Comparison of ENCODE assay signal across 8 mouse cellular contexts in the genomic region with DNA sequence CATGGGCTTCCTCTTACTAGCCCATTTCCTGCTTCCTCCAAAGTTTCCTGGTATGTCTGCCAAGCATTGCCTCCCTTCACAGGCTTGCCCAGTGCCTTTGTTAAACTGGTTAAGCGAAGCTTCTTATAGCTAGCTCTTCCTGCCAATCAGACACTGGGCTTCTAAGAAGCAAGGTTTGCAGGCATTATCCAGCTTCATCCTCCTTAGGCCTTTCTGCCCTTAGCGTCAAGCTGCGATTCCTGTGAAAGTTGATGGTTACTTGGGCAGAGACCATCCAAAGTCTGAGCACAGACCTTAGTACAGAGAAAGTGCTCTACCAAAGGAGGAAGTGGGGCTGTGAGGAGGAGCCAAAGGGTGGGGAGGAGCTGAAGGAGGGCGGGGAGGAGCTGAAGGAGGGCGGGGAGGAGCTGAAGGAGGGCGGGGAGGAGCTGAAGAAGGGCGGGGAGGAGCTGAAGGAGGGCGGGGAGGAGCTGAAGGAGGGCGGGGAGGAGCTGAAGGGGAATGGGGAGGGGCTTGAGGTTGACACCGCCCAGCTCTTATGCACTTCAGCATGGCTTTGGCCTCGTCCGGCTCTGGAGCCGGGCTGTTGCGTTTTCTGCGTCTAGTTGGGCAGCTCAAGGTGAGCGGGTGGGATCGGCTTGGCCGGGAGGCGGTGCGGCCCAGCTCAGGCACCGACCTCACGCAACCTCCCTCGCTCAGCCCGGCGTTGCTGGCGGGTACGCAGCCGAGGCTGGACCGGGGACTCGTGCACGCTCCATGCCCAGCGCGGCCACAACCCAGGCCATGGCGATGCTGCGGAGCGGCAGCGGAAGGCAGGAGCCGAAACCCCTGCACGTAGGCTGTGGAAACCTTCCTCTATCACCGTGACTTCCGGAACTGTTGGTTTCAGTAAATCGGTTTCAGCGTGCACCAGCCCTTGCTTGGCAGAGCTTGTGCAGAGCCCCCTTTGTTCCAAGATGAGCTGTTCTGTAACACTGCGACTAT. TPM values are rescaled to one million over a fixed set of nuclear protein-coding genes. Genes with fewer than 3 reads are reported as not detected.
A peak's percentile ranks its signal among the peaks of the same experiment; 100 is the strongest.
DNase-seq lines count a peak whose midpoint lies in the region; ATAC-seq and TF ChIP-seq lines count a peak whose summit lies in the region.

A gene (plus strand): TSS at position 519 of the 984 bp plus-strand sequence.

- peak; percentile 64 for DNase-seq in ES-E14 (ENCODE audit: low read depth, low spot score)
- DNase-seq in cerebellum, adult 11 months, result peak; percentile 57
- peak; percentile 43 for DNase-seq in heart, postnatal 25 days (ENCODE audit: low spot score)
- DNase-seq in layer of hippocampus, adult 2 months (ENCODE audit: low spot score in 2 of 2), result peak; percentile 58 to 59
- DNase-seq in ovary, adult 18-20 months (ENCODE audit: low spot score), result peak; percentile 65
- DNase-seq in thymus, postnatal 0 days (ENCODE audit: low spot score), result peak; percentile 84

- no peaks in the 10 kb centered on the region for H3K9me3 ChIP-seq in ES-E14 (ENCODE audit: control insufficient read depth, insufficient read depth, low read depth, low read length)
- no peaks in the 10 kb centered on the region for H3K9me3 ChIP-seq in forebrain, embryonic 15.5 days
- H3K9me3 ChIP-seq in lung, embryonic 15.5 days, result no peaks in the 10 kb centered on the region

- peak within 1 kb of the TSS; percentile 54 for H3K4me2 ChIP-seq in forebrain, embryonic 15.5 days (replicated peaks)
- peak within 1 kb of the TSS; percentile 62 for H3K4me2 ChIP-seq in lung, embryonic 15.5 days

- peak within 1 kb of the TSS; percentile 75 for H3K27ac ChIP-seq in ES-E14 (ENCODE audit: insufficient read depth, low read depth, low read length, poor library complexity, severe bottlenecking)
- H3K27ac ChIP-seq in forebrain, embryonic 15.5 days (replicated peaks), result peak within 1 kb of the TSS; percentile 80
- H3K27ac ChIP-seq in layer of hippocampus, adult 2 months, result peak within 1 kb of the TSS; percentile 91
- H3K27ac ChIP-seq in lung, embryonic 15.5 days, result peak within 1 kb of the TSS; percentile 89

- peak; percentile 95 for ATAC-seq in forebrain, embryonic 15.5 days (replicated peaks)
- peak; percentile 96 for ATAC-seq in lung, embryonic 15.5 days (ENCODE audit: borderline replicate concordance, extremely low read depth, low FRiP score, low TSS enrichment)

- peaks cover 0 to 3% of the 10 kb centered on the region in 2 experiments; a peak in 1 of 4 replicates for H3K4me1 ChIP-seq in ES-E14 (ENCODE audit: control insufficient read depth in 2 of 2, insufficient read depth in 2 of 2, low read length in 2 of 2, poor library complexity in 1 of 2)
- peaks cover 14% of the 10 kb centered on the region for H3K4me1 ChIP-seq in forebrain, embryonic 15.5 days
- H3K4me1 ChIP-seq in lung, embryonic 15.5 days, result peaks cover 4% of the 10 kb centered on the region

- 3% methylated on average over 40 of the region's 44 CpGs for WGBS in forebrain, embryonic 15.5 days
- 4% methylated on average over 39 of the region's 44 CpGs for WGBS in lung, embryonic 15.5 days

- H3K4me3 ChIP-seq in ES-E14 (ENCODE audit: insufficient read depth in 1 of 2, low read depth in 1 of 2, low read length in 2 of 2, poor library complexity in 1 of 2, severe bottlenecking in 1 of 2), result peak within 1 kb of the TSS; percentile 84 to 90
- H3K4me3 ChIP-seq in forebrain, embryonic 15.5 days, result peak within 1 kb of the TSS; percentile 75
- peak within 1 kb of the TSS; percentile 62 for H3K4me3 ChIP-seq in layer of hippocampus, adult 2 months
- H3K4me3 ChIP-seq in lung, embryonic 15.5 days, result peak within 1 kb of the TSS; percentile 64

- in situ Hi-C loops in ES-E14 (cut with MboI; ENCODE audit: low sequenced_read_pairs in 2 of 2, unreplicated experiment in 2 of 2), result loop anchor here (25.0 kb wide), 2 partner anchors 476 to 701 kb away; a partner anchor contains a TSS

- intact Hi-C loops in heart, postnatal 25 days (cut with DNase I), result loop anchor here (10.0 kb wide), 1 partner anchor 132 kb away; a partner anchor contains a TSS

- H3K9ac ChIP-seq in ES-E14 (ENCODE audit: insufficient read depth, low read depth, low read length, poor library complexity, severe bottlenecking), result peak within 1 kb of the TSS; percentile 92
- peak within 1 kb of the TSS; percentile 75 for H3K9ac ChIP-seq in forebrain, embryonic 15.5 days (replicated peaks)
- peak within 1 kb of the TSS; percentile 72 for H3K9ac ChIP-seq in lung, embryonic 15.5 days

- H3K27me3 ChIP-seq in forebrain, embryonic 15.5 days, result no peaks in the 10 kb centered on the region
- H3K27me3 ChIP-seq in lung, embryonic 15.5 days, result no peaks in the 10 kb centered on the region

- 0 out of 2 replicates have a peak, but pooled peaks cover 7% of the 10 kb centered on the region for H3K36me3 ChIP-seq in ES-E14 (ENCODE audit: control insufficient read depth, insufficient read depth, low read length, poor library complexity, severe bottlenecking)
- peaks cover 3% of the 10 kb centered on the region; the same call in 1 of the 2 replicates for H3K36me3 ChIP-seq in forebrain, embryonic 15.5 days
- H3K36me3 ChIP-seq in lung, embryonic 15.5 days, result peaks cover 8% of the 10 kb centered on the region; the same call in 1 of the 2 replicates

- 0 out of 2 replicates have a peak, but pooled peaks have one; percentile 3 for TF ChIP-seq CTCF in layer of hippocampus, adult 2 months (conservative IDR thresholded peaks at IDR 0.05)

TF ChIP-seq in ES-E14, 5 proteins besides CTCF, POLR2A, EP300 and RAD21:
- TF ChIP-seq MAFK (IDR thresholded peaks at IDR 0.05; ENCODE audit: insufficient read depth, low read depth, low read length) (no peak), ZNF384 (IDR thresholded peaks at IDR 0.05; ENCODE audit: low read depth, low read length) (no peak), ZC3H11A (IDR thresholded peaks at IDR 0.05; ENCODE audit: borderline replicate concordance, low read depth, low read length) (no peak), CHD2 (IDR thresholded peaks at IDR 0.05; ENCODE audit: low read depth, low read length) (no peak), HCFC1 (IDR thresholded peaks at IDR 0.05; ENCODE audit: borderline replicate concordance, insufficient read depth, low read length) (peak; percentile 49; the same call in 1 of the 2 replicates)

RNA-seq across cellular contexts. Expression of the gene that starts here (rescaled TPM):
- 28.4 and 35.4 TPM in 2 replicates for total RNA-seq in ES-E14 (2012; rRNA removed)
- polyA plus RNA-seq in forebrain, embryonic 15.5 days (2015; fragmentation: Nextera tagmentation; extraction: Ambion mirVana), result 50.6 and 52.2 TPM in 2 replicates
- total RNA-seq in heart, postnatal 25 days (2021), result 1 to 10 TPM; 7.7 to 8.1 TPM
- total RNA-seq in layer of hippocampus, adult 2 months (2021), result 10 to 100 TPM; 21.2 to 25.2 TPM
- polyA plus RNA-seq in lung, embryonic 15.5 days (2015; fragmentation: Nextera tagmentation; extraction: Ambion mirVana), result 55.1 and 56.5 TPM in 2 replicates
- 78.3 and 78.5 TPM in 2 replicates for polyA plus RNA-seq in thymus, postnatal 0 days (2015; fragmentation: Nextera tagmentation; extraction: Ambion mirVana)

Comparison
In these comparisons a context has a peak if more than half of its experiments do, and no peak if none do; other contexts are left out.
1. Peak in every context shown above with its lines: DNase-seq, ATAC-seq, H3K4me3 ChIP-seq and H3K27ac ChIP-seq.